Mouse (Mus musculus) A20 (cell line): ENCODE data around the gene Gcnt2.
"Not testable (repeated sequence)": the region's sequence is repeated elsewhere in the genome, so short reads cannot be mapped to it uniquely, and the experiment has no call there.

ENCODE experiments used
- DNase-seq: peaks from one replicate; pipeline ENCODE4 v3.0.0-alpha.2; 2011; ENCODE audit warnings: low read depth, low spot score

Gcnt2 gene

DNA sequence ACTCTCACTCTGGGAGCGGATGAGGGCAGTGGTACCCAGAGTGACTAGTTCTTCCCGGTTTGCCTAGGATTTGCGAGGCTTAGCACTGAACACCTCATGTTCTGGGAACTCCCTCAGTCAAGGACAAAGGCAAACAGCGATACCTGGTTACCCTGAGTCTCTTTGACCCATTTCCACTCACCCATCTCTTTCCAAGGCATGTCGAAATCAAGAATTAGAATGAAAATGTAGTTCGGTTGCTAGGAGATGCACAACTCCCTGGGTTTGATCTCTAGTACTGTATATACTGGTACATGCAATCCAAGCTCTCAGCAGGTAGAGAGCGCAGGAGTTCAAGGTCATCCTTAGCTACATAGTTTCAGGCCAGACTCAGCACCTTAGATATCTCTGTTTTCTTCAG, 47.0 kb downstream of the Gcnt2 start:
- DNase-seq = no peak

DNA sequence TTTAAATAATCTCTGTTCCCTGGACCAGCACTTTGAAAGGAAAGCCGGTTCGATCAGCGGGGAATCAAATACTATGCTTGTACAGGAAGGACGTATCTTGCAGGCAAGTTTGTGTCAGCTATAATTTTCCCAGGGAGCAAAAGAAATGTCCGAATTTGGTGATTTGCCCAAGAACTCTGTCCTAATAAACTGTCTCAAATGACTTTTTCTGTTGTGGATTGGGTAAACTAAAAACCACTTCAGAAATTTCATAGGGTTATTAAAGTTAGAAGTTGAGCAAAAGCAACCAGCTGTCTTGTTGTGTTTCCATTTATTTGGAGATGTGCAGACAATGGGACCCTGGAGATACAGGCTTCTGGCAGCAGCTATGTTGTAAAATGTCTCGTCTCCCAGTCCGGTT, 47.7 kb downstream of the Gcnt2 start:
- DNase-seq = no peak

DNA sequence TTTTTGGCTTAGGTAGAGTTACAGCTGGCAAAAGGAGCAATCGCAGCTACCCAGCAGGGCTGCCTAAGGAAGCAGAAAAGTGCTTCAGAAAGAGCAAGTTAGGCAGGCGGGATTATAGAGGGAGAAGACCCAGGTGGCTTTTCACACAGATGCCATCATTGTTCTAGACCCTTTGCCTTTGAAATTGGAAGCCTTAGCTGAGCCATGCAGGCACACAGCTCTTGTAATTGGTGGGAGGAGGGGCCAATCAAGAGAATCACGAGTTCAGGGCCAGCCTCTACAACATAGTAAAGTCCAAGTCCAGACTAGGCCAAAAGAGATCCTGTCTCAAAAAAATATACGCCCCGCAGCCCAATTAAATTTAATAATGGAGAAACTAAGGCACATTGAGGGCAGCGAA, 48.5 kb downstream of the Gcnt2 start:
- DNase-seq = no peak

DNA sequence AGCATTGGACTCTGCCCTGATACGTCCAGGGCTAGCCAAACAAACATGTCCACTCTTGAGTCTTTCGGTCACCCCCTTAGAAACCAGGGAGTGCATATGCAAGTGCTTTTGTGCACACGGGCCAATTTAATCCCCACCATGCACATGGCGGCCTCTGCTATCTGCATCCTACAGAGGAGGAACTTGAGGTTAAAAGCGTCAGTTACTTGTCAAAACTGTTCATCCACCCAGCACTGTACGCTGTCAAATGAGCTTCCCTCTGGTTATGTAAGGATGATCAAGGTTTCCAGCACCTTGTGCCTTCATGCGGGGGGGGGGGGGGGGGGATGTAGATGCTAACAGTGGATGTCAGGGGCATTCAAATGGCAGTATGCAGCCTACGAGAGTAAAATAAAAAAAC, 49.5 kb downstream of the Gcnt2 start:
- DNase-seq = no peak

DNA sequence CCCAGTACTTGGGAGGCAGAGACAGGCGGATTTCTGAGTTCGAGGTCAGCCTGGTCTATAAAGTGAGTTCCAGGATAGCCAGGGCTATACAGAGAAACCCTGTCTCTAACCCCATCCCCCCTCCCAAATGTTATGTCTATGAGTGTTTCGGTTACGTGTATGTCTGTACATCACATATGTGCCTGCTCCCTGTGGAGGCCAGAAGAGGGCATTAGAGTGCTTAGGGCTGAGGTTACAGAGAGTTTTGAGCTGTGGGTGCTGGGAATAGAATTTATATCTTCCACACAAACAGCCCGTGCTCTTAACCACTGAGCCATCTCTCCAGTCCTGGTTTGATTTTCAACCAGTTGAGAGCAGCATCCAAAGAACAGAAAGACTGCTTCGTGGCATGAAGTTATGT, 50.5 kb downstream of the Gcnt2 start:
- no peak for DNase-seq

DNA sequence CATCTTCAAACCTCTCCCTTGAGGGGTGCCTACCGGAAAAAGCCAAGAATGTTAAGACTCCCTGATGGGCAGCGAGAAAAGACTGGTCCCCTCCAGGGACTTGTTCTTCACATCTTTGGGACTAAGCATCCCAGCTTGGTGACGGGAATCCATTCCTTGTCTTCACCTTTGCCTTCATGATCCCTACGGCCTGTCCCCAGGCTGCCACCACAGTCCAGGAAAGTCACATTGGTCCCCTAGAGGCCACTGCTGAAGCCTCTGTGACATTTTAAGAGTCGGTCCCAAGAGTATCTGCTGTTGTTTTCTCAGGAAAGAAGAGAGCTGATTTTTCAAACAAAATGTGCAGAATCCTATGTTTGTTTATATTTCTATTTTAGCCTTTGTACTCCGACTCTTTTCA, 52.4 kb downstream of the Gcnt2 start:
- DNase-seq = no peak

DNA sequence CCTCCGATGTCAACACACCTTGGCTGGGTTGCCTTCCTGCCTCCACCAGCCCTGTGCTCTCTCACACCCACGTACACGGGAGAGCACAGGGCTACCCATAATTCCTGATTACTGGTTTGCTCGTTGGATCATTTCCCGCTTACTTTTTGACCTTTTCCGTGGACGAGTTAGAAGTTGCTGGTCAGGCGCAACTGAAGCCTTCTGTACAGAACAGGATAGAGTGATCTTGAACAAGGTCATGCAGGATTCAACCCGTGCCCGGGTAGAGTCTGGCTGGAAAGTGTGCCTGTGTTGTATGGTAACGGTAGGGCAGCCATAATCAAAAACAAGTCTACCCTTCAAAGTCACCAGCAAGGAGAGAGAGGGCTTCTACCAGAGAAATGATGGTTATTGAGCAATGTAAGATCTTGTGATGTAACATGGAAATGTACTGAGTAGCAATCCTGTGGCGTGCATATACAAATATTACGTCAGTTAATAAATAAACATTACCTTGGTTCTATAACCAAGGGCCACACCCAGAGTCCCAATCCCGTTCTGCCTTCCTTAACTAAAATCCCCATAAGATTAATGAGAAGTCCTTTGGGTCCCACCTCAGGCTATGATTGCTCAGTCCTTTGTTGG, 54.0 kb downstream of the Gcnt2 start:
- no peak for DNase-seq

DNA sequence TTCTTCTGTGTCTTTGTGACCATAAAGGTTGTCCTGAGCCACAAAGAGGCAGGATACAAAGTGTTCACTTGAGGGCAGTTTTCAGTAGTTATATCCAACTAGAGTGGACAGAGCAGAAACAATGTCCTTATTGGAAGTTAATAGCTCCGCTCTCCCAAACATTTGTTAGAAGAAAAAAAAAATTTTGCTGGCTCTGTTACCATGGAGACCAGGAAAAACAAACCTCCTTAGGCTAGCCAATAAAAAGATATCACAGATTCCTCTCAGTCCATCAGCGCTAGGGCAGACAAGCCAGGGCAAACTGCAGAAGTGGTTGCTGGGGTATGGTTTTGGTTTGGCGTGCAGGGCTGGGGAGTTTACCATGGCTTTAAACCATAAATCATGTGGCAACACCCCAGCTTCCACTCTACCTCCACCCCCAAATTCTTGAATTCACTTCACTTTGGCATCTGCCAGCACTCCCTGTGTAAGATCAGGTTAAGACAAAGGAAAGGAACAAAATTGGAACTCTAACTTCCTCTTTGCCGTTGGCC, 54.6 kb downstream of the Gcnt2 start:
- no peak for DNase-seq

DNA sequence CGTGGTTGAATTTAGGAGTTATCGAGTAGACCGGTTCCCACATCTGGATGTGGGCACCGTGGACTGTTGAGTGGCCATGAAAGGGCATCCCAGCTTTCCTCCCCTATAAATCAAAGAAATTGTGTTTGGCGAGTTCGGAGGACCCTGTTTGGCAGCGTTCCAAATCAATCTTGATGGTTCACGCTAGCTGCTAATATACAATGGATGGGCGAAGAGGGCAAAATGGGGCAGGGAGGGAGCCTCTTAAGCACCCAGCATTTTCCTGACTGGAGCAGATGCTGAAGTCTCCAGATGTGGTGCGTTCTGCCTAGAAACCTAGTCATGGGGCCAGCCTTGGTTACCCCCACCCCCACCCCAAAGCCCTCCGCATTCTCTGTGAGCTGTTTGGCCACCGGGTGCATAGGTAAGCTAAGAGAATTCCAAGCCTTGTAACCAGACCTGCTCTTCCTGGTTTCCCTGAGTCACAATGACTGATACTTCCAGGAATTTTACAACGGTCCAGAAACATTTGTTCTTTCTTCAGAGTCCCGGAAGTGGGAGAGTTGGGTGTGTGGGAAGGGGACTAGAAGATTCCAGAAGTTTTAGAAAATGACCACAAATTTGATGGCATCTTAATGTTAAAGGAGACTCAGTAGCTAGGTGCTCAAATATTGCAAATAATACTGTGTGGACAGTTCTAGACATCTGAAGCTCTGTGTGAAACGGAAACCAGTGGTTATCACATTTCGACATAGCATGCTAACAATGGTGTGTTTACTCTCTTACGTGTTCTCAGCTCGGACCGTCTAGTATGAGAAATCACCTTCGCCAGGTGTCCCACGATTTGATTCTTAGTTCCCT, 57.0 kb downstream of the Gcnt2 start:
- DNase-seq = peak; percentile 21

DNA sequence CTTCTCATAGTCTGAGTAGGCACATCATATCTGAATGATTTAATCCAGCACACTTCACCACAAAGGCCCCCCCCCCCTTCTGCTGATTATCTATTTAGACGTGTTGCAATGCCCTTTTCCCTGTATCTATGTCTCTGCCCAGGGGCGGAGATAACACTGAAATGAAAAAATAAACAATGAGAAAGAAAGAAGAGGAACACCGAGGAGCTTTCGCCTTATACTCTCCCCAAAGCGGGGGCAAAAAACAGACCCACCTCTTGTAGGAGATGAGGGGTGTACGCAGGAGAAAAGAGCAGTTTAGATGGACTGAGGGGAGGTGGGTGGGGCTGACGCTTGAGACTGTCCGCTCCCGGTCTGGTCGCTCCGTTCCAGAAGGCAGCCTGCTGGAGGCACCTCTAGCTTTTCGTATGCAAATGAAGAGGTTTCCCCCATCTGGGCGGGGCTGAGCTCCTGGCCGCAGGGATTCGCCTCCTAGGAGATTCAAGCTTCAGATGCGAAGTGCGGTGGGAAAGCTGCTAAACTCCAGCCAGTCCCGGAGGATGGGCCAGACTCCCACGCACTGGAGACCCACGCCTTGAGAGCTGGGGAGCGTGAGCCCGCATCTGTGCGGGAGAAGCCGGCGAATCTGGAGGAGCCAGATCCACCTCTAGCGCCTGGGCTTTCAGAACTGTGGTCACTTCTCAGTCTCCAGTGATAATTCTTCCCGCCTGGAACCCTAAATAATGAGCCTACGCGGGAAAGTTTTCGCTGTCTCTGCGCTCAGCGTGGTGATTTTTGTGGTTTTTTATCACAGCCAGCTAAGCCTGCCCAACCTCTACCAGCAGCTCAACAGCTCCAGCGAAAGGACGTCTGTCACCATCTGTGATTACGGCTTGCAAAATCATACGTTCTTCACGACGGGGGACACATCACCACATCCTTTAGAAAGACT, 57.9 kb downstream of the Gcnt2 start:
- DNase-seq = peak; percentile 45

DNA sequence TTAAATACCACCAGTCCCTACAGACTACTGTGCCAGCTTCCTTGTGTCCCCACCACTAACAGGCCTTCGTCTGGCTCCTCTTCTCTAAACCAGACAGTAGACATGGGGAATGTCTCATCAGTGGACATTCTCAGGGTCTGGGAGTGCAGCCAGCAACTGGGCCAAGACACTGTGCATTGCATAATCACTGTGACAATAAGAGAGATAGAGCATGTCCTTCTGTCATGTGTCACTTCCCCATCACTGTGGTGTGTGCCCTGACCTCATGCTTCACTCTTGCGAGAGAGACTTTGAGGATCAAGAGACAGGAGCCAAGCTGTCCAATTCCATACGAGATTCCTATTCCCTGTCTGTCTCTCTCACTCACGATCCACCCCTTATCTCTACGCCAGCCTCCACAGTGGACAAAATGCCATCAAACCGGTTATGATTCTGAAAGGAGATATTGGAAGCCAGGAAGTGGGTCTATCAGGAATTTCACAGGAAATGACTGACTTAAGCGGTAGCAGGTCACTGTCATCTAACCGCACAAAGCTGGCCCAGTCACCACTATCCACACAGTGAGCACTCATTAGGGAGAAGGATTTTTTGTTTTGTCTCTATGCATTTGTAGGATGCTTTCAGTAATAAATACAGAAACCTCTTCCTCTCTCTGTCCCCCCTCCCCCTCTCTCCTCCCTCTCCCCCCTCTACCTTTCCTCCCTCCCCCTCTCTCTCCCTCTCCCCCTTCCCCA, 61.9 kb downstream of the Gcnt2 start:
- no peak for DNase-seq

DNA sequence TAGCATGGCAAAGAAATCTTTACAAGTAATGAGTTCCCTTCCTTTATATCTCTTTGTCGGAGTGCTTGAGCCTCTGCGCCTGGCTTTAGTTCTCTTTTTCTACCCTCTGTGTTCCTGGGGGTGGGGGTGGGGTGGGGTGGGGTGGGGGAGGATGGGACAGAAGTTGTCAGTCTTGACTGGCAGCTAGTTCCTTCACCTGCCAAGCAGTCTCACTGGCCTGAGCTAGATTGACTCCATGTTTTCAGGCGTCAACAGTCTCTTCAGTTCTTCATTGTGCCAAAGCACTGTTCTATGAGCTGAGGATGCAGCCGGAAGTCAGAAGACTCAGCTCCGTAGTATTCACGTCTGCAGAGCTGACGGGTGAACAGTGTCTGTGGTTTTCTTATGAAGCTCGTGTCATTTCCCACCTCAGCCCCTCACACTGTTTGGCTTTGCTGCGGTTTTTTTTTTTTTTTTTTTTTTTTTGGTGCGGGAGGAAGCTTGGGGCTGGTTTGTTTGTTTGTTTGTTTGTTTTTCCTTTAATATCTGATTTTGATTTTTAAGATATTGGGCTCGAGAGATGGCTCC, 62.8 kb downstream of the Gcnt2 start:
- no peak for DNase-seq

DNA sequence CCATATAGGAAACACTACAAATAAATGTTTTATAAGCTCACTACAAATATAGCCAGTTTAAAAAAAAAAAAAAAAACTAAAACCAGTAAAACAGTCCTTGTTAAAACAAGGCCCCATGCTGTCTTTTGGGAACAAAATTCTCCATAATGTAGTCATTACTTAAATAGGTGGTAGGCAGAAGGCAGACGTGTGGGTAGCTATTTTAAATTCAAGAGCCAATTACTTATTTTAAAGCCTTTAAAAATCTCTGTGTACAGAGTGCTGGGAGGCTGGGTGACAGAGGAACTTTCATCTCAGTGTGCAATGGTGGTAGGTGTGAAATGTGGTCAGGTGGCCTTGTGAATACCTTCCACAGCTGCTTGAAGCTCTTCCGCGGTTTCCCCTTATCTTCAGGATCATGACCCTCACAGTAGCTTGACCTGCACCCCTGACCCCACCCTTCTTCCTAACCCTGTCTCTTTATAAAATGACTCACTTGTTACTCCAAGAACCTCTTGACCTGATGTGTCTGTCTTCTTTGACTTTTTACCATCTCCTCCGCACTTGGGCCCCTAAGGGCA, 64.3 kb downstream of the Gcnt2 start:
- no peak for DNase-seq

DNA sequence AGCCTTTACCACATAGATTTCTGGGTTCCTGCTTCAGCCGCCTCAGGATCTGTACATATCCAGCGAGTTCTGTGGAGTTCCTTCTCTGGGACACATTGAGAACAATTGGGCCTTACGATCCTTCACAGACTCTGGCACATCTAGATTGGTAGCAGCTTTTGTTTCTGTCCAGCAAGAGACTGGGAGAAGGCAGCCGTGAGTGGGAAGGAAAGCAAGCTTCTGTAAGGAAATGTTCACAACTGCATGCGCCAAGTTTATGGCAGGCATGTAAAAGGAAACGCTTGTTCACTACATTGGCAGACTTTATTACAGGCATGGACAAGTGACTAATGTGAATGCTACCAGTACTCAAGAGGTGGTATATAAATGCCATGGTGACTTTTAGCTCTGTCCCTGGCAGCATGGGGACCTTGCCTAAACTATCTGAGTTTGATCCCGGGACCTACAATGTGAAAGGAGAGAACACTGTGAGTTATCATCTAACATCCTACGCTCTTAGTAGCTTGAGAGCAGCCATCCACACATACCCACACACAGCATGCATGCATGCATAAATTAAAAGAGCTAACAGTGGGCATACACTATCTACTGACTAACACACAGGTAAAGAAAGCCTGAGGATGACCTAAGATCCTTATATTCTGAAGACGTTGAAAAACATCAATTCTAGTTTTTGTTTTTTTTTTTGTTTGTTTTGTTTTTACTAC, 68.8 kb downstream of the Gcnt2 start:
- DNase-seq = no peak

DNA sequence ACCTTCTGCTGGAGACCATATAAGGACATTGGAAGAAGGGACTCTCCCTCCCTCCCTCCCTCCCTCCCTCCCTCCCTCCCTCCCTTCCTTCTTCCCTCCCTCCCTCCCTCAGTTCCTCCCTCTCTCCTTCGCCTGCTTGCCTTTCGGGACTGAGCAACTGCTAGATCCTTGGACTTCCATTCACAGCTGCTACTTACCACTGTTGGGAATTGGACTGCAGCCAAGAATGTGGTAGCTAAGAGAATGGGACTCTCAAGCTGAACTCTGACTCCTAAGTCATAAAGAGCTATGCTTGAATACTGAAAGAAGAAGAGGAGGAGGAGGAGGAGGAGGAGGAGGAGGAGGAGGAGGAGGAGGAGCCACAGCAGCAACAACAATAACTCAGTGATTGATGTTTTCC, 72.3 kb downstream of the Gcnt2 start:
- not testable (repeated sequence) for DNase-seq

DNA sequence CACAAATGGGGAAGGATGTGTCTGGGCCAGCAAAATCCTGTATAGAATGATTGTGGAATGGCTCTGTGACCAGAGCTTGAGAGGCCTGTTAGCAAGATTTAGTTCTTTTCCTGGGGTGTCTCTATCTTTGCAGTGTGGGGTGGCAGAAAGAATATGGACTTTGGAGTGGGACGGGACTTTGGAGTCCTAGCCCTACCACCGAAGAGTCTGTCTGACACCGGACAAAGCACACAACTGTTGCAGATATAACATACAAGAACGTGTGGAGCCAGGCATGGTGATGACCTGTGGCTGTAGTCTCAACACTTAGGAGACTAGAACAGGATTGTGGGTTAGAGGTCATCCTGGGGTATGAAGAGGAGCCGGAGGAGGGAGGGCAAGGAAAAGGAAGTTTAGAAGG, 73.0 kb downstream of the Gcnt2 start:
- DNase-seq = no peak

DNA sequence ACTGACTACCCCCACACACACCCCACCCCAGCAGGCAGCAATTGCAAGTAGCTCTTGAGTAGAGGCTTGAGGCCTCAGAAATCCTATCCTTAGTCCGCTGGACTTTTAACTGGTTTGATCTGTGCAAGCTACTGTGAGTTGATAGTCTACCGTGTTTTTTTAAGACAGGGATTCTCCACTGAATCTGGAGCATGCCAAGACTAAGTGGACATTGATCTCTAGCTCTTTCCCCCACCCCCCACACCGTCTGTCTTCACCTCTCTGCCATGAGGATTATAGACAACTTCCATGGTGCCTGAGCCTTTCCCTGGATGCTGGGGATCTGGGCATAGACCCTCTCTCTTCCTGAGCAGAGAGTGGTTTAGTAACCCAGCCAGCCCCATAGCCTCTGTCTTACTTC, 74.8 kb downstream of the Gcnt2 start:
- no peak for DNase-seq

DNA sequence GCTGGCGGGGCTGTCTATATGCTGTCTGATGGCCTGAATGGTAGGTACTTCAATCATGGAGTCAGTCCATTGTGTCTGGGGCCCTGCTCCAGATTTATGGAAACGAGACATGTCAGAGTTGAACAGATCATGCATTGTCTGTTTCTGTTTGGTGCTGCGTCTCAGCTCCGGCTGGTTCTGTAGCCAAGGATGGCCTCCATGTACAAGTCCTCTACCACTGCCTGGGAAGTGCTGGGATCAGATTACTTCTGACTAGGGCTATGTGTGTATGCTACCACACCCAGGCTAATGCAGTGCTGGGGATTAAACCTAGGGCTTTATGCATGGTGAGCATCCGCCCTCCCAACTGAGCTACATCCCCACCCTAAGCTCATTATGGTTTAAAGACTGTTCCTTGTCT, 78.0 kb downstream of the Gcnt2 start:
- no peak for DNase-seq

DNA sequence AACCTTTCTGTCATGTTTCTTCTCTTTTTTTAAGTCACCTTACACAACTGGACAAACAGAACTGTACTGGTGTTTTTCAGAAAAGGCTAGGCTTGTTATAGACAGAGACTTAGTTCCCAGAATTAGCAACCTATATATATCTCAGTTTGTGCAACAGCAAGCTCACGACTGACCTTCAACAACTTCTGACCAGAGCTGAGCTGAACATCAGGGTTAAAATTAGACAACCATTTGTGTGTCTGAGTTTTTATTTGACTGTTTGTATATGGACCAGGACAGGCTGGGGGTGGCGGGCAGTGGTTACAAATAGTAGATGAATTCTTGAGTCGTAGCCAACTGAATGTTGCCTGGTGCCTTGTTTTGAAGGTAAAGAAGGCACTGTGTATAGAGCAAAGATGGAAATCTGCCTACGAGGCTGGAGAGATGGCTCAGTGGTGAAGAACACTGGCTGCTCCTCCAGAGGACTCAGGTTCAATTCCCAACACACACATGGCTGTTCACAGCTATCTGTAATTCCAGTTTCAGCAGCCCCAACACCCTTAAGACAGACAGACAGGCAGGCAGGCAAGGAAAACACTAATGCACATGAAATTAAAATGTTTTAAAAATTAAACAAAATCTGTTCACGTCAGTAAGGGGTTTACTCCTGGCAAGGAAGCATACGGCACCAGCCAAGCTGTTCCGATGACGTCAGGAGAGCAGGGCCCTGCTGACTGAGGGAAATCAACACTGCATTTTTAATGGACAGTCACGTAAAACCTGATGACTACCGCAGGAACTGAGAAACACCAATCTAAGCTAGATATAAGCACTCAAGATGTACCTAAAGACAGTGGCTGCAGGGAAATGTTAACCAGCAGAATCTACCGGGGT, 79.2 kb downstream of the Gcnt2 start:
- no peak for DNase-seq
